In genomic region chr1:180407727-180408719, GRCm38 (mm10) we compare ENCODE assay signal across 8 mouse cellular contexts.
DNase-seq lines count a peak whose midpoint lies in the region; ATAC-seq lines count a peak whose summit lies in the region.

No protein-coding gene starts in this region.

- WGBS in heart, embryonic 11.5 days (ENCODE audit: insufficient replicate concordance): 68% methylated on average over 18 of the region's 18 CpGs
- 87% methylated on average over 18 of the region's 18 CpGs for WGBS in midbrain, embryonic 10.5 days
- WGBS in midbrain, embryonic 14.5 days: 79% methylated on average over 18 of the region's 18 CpGs
- 69% methylated on average over 18 of the region's 18 CpGs for WGBS in intestine, embryonic 15.5 days

- H3K4me3 ChIP-seq in heart, embryonic 11.5 days (ENCODE audit: low read depth, low read length): no peak overlapping the region
- no peak overlapping the region for H3K4me3 ChIP-seq in midbrain, embryonic 10.5 days
- H3K4me3 ChIP-seq in midbrain, embryonic 14.5 days (replicated peaks; ENCODE audit: low read depth, low read length): no peak overlapping the region
- H3K4me3 ChIP-seq in intestine, embryonic 15.5 days (replicated peaks): no peak overlapping the region

- no peaks in the 10 kb centered on the region for H3K27me3 ChIP-seq in heart, embryonic 11.5 days (ENCODE audit: control insufficient read depth, insufficient read depth, low read length)
- no peaks in the 10 kb centered on the region for H3K27me3 ChIP-seq in midbrain, embryonic 10.5 days (ENCODE audit: low read depth, poor library complexity, severe bottlenecking)
- no peaks in the 10 kb centered on the region for H3K27me3 ChIP-seq in midbrain, embryonic 14.5 days (ENCODE audit: control insufficient read depth, insufficient read depth, low read length)
- no peaks in the 10 kb centered on the region for H3K27me3 ChIP-seq in intestine, embryonic 15.5 days (replicated peaks)

- H3K27ac ChIP-seq in heart, embryonic 11.5 days (ENCODE audit: low read depth, low read length): no peak overlapping the region
- peak overlapping the region; percentile 71; the same call in 1 of the 2 replicates for H3K27ac ChIP-seq in midbrain, embryonic 10.5 days (replicated peaks)
- H3K27ac ChIP-seq in midbrain, embryonic 14.5 days (replicated peaks; ENCODE audit: low read depth, low read length): no peak overlapping the region; the same call in 1 of the 2 replicates
- H3K27ac ChIP-seq in intestine, embryonic 15.5 days: peak overlapping the region; percentile 32; the same call in 1 of the 2 replicates

- H3K4me2 ChIP-seq in heart, embryonic 11.5 days: no peak overlapping the region
- no peak overlapping the region for H3K4me2 ChIP-seq in midbrain, embryonic 14.5 days (ENCODE audit: low read length)
- H3K4me2 ChIP-seq in intestine, embryonic 15.5 days (replicated peaks): peak overlapping the region; percentile 50; the same call in 1 of the 2 replicates

- no peaks in the 10 kb centered on the region for H3K36me3 ChIP-seq in heart, embryonic 11.5 days (ENCODE audit: control insufficient read depth, insufficient read depth, low read length)
- no peaks in the 10 kb centered on the region for H3K36me3 ChIP-seq in midbrain, embryonic 10.5 days
- no peaks in the 10 kb centered on the region for H3K36me3 ChIP-seq in midbrain, embryonic 14.5 days (ENCODE audit: control insufficient read depth, insufficient read depth, low read length)
- no peaks in the 10 kb centered on the region for H3K36me3 ChIP-seq in intestine, embryonic 15.5 days

- H3K9ac ChIP-seq in heart, embryonic 11.5 days (ENCODE audit: low read depth, low read length): peak overlapping the region; percentile 61; the same call in 1 of the 2 replicates
- H3K9ac ChIP-seq in midbrain, embryonic 14.5 days (replicated peaks; ENCODE audit: low read length): no peak overlapping the region
- H3K9ac ChIP-seq in intestine, embryonic 15.5 days: no peak overlapping the region

- no peak for DNase-seq in heart, postnatal 25 days (ENCODE audit: low spot score)
- DNase-seq in midbrain, embryonic 10.5 days (ENCODE audit: low spot score): no peak
- no peak for DNase-seq in midbrain, embryonic 14.5 days
- no peak for DNase-seq in spleen, postnatal 4 days (ENCODE audit: low spot score in 2 of 2)
- DNase-seq in thymus, postnatal 14 days: no peak
- no peak for DNase-seq in frontal cortex, adult 2 months (ENCODE audit: extremely low spot score in 1 of 2, low spot score in 1 of 2)

- ATAC-seq in heart, embryonic 11.5 days (replicated peaks; ENCODE audit: insufficient number of reproducible peaks, low FRiP score, low TSS enrichment): no peak
- ATAC-seq in midbrain, embryonic 14.5 days (ENCODE audit: low FRiP score, low TSS enrichment): no peak
- ATAC-seq in intestine, embryonic 15.5 days: no peak

- intact Hi-C loops in heart, postnatal 25 days (cut with DNase I): loop anchor here (1.0 to 5.0 kb wide), 2 partner anchors 76 to 140 kb away; partner anchors contain the start of gene Itpkb

- H3K9me3 ChIP-seq in heart, embryonic 11.5 days (replicated peaks; ENCODE audit: control insufficient read depth, low read length): no peaks in the 10 kb centered on the region
- no peaks in the 10 kb centered on the region for H3K9me3 ChIP-seq in midbrain, embryonic 10.5 days (replicated peaks)
- H3K9me3 ChIP-seq in midbrain, embryonic 14.5 days (ENCODE audit: control insufficient read depth, low read length): no peaks in the 10 kb centered on the region
- no peaks in the 10 kb centered on the region for H3K9me3 ChIP-seq in intestine, embryonic 15.5 days

- peaks cover 64% of the 10 kb centered on the region for H3K4me1 ChIP-seq in heart, embryonic 11.5 days (ENCODE audit: control insufficient read depth, insufficient read depth, low read length)
- H3K4me1 ChIP-seq in midbrain, embryonic 10.5 days: peaks cover 45% of the 10 kb centered on the region
- H3K4me1 ChIP-seq in midbrain, embryonic 14.5 days (ENCODE audit: control insufficient read depth, insufficient read depth, low read length): no peaks in the 10 kb centered on the region
- H3K4me1 ChIP-seq in intestine, embryonic 15.5 days (replicated peaks): peaks cover 49% of the 10 kb centered on the region

Comparison
In these comparisons a context has a peak if more than half of its experiments do, and no peak if none do; other contexts are left out.
1. H3K27ac ChIP-seq: peak in midbrain, embryonic 10.5 days (single experiment) and intestine, embryonic 15.5 days (single experiment); none in heart, embryonic 11.5 days (single experiment) and midbrain, embryonic 14.5 days (single experiment).